Mouse (Mus musculus) inflammation-experienced regulatory T-cells (primary cell): ENCODE data around the gene Cadps2. TPM values are rescaled to one million over a fixed set of nuclear protein-coding genes. Genes with fewer than 3 reads are reported as not detected.

Experiments
- polyA plus RNA-seq, 2 experiments: library from polyadenylated mRNA; unstranded; fragments of 100-300 nt; shearing (Covaris generic); gene quantifications; one replicate each; pipeline ENCODE4 v1.2.1; 2017

Cadps2 gene
- 1 to 10 TPM in 1 of 2 experiments, under 1 TPM in 1; 0.75 to 1.7 TPM for polyA plus RNA-seq

GRCm38 (mm10) chr6:23839009-23839811 is at the start of gene Cadps2:
Gene Cadps2, minus strand, starts transcription at chr6:23839421.

GRCm38 (mm10) chr6:23655036-23655435 is 184.2 kb downstream of the Cadps2 start, which contains the start of gene Rnf148:
Gene Rnf148, minus strand, starts transcription at chr6:23655136.

GRCm38 (mm10) chr6:23650205-23650604 is 189.0 kb downstream of the Cadps2 start, which contains the start of gene Rnf133:
Gene Rnf133, minus strand, starts transcription at chr6:23650305.

GRCm38 (mm10) chr6:23248313-23249052 is 590.7 kb downstream of the Cadps2 start, which contains the start of gene Fezf1:
Gene Fezf1, minus strand, starts transcription at chr6:23248362.

Other genes starting within 250 kb of the Cadps2 start
- under 1 TPM in 1 of 2 experiments, not detected in 1; 0.21 TPM for gene Rnf133, start 189.1 kb downstream of the Cadps2 start, polyA plus RNA-seq
- gene Rnf148, start 184.3 kb downstream of the Cadps2 start, polyA plus RNA-seq: not detected
- not detected for gene Tas2r118, start 130.6 kb upstream of the Cadps2 start, polyA plus RNA-seq